Mouse (Mus musculus): ENCODE data around the gene Olfr1428.
"Not testable (repeated sequence)": the region's sequence is repeated elsewhere in the genome, so short reads cannot be mapped to it uniquely, and the experiment has no call there.

Olfr1428 gene

GRCm38 (mm10) chr19:12115797-12116196 is at the start of gene Olfr1428:
TSS of gene Olfr1428 (minus strand) at chr19:12115897.
- DNase-seq, result no peak

GRCm38 (mm10) chr19:12145452-12145851 is 29.8 kb upstream of the Olfr1428 start:
- DNase-seq, result peak; percentile 34 to 50

GRCm38 (mm10) chr19:12143356-12143755 is 27.7 kb upstream of the Olfr1428 start:
- peak in 1 of 2 experiments; percentile 15 for DNase-seq

- DNase-seq, result peak; percentile 41 to 44
Observed at GRCm38 (mm10) chr19:12134289-12134688, 18.6 kb upstream of the Olfr1428 start.

- no peak for DNase-seq
Observed at GRCm38 (mm10) chr19:12123103-12123502, 7.4 kb upstream of the Olfr1428 start, which contains the start of gene Olfr76. TSS of gene Olfr76 (minus strand) at chr19:12123203.

- DNase-seq, result no peak
Observed at GRCm38 (mm10) chr19:12116464-12116863, 767 bp upstream of the Olfr1428 start.

GRCm38 (mm10) chr19:12113807-12114206 is 1.9 kb downstream of the Olfr1428 start:
- DNase-seq, result no peak

- DNase-seq, result no peak
Observed at GRCm38 (mm10) chr19:12104541-12104940, 11.2 kb downstream of the Olfr1428 start.

- DNase-seq, result no peak
Observed at GRCm38 (mm10) chr19:12103234-12103633, 12.5 kb downstream of the Olfr1428 start, which contains the start of gene Olfr1427. TSS of gene Olfr1427 (minus strand) at chr19:12103334.

GRCm38 (mm10) chr19:12091913-12092312 is 23.8 kb downstream of the Olfr1428 start, which contains the start of gene Olfr1426:
TSS of gene Olfr1426 (minus strand) at chr19:12092013.
- no peak for DNase-seq

GRCm38 (mm10) chr19:12077631-12078030 is 38.1 kb downstream of the Olfr1428 start, which contains the start of gene Olfr1425:
TSS of gene Olfr1425 (minus strand) at chr19:12077731.
- not testable (repeated sequence) for DNase-seq

- DNase-seq, result not testable (repeated sequence)
Observed at GRCm38 (mm10) chr19:12069546-12069945, 46.2 kb downstream of the Olfr1428 start.

GRCm38 (mm10) chr19:12067806-12068205 is 47.9 kb downstream of the Olfr1428 start:
- not testable (repeated sequence) for DNase-seq

GRCm38 (mm10) chr19:12062582-12062981 is 53.1 kb downstream of the Olfr1428 start, which contains the start of gene Olfr1424:
TSS of gene Olfr1424 (minus strand) at chr19:12062682.
- DNase-seq, result not testable (repeated sequence)
